Mouse (Mus musculus): Measurements from ENCODE around the gene Gbp9. TPM values are rescaled to one million over a fixed set of nuclear protein-coding genes. Genes with fewer than 3 reads are reported as not detected.

Gene Gbp9
- 96.9 to 106 TPM (median 104 TPM) in 4 replicates for total RNA-seq (2023)

DNA sequence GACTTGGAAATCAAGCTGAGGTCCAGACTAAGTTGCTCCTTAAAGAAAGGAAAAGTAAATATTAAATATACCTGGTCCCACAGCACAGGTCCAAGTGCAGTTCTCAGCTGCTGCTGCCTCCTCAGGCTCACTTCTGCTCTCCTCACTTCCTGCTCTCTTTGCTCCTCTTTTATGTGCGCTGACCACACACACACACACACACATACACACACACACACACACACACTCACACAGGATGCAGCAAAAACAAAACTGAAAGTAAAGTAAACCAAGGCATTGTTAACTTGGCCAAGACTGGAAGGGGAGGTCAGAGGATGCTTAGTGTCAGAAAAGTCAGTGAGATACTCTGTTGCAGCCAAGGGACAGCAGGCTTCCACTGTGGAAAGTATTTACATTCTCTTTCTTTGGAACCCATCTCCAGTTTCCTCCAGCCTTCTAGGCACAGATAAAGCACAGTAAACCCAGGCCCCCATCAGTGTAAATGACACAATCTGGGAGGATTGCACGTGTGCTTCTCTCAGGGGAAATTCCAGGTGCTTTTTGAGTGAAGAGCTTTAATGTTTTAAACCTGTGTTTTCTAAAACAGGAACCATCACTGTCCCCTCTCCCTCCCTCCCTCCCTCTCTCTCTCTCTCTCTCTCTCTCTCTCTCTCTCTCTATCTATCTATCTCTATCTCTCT, at the start of gene Gbp9, which contains the start of the genes Gbp8 and Gbp4:
Gbp9 (minus strand) TSS at position 131 of the 680 bp plus-strand sequence.
Gbp8 (minus strand) TSS at position 132 of the 680 bp plus-strand sequence.
Gbp4 (minus strand) TSS at position 178 of the 680 bp plus-strand sequence.

Other genes with a start within 250 kb of the Gbp9 start
- gene Abcg3, start 156.8 kb downstream of the Gbp9 start, total RNA-seq (2023), result 8.1 to 9.5 TPM (median 9.4 TPM) in 4 replicates
- gene Gbp8, start within 50 bp of the Gbp9 start, total RNA-seq (2023), result 18.3 to 21.0 TPM (median 18.7 TPM) in 4 replicates
- gene Gbp4, start within 50 bp of the Gbp9 start, total RNA-seq (2023), result 76.0 to 81.3 TPM (median 78.3 TPM) in 4 replicates
- 0.60 to 0.79 TPM in 2 of 4 replicates, not detected in the others for gene Gbp10, start 100.0 kb upstream of the Gbp9 start, total RNA-seq (2023)
- 0.16 to 0.92 TPM in 2 of 4 replicates, not detected in the others for gene Gm43302, start 154.2 kb upstream of the Gbp9 start, total RNA-seq (2023)
- gene Gbp6, start 154.2 kb upstream of the Gbp9 start, total RNA-seq (2023), result 1.2 to 2.9 TPM (median 2.1 TPM) in 4 replicates